Mouse (Mus musculus) bone marrow macrophage, adult 2 months (primary cell): ENCODE data around the gene Fam43a.

Experiments used
- CTCF ChIP-seq: IDR thresholded peaks from 2 replicates; pipeline ENCODE4 v1.5.1; 2012; ENCODE audit warnings: low read depth, mild to moderate bottlenecking, low read length, moderate library complexity
- POLR2A ChIP-seq: IDR thresholded peaks from 2 replicates; pipeline ENCODE4 v1.6.1; 2012; ENCODE audit warnings: mild to moderate bottlenecking, low read depth, low read length, borderline replicate concordance

GRCm38 (mm10) chr16:30575815-30576214 is 23.7 kb upstream of the Fam43a start:
- no peak for TF ChIP-seq CTCF
- no peak for TF ChIP-seq POLR2A
